Mouse (Mus musculus) CH12.LX (cell line): ENCODE data around the gene Fam160a1.

Experiments used
- CTCF ChIP-seq, 2 experiments: IDR thresholded peaks in 1 of 2; conservative IDR thresholded peaks in 1 of 2; 2 replicates each; pipeline ENCODE4 v1.5.1; 2011 to 2012; ENCODE audit warnings: low read depth in 2 of 2, low read length in 2 of 2, improper control_type of control experiment in 1 of 2, inconsistent platforms in 1 of 2, mild to moderate bottlenecking in 1 of 2, moderate library complexity in 1 of 2
- NELFE ChIP-seq: IDR thresholded peaks from 2 replicates; pipeline ENCODE4 v1.6.1; 2011; ENCODE audit warnings: low read depth, low read length, improper control_type of control experiment
- POLR2A ChIP-seq: IDR thresholded peaks from 2 replicates; pipeline ENCODE4 v1.6.1; 2011; ENCODE audit warnings: low read depth, mild to moderate bottlenecking, improper control_type of control experiment, low read length
- TBP ChIP-seq: conservative IDR thresholded peaks from 2 replicates; pipeline ENCODE4 v1.6.1; 2011; ENCODE audit warnings: low read depth, low read length, improper control_type of control experiment
- UBTF ChIP-seq: IDR thresholded peaks from 2 replicates; pipeline ENCODE4 v1.6.1; 2012; ENCODE audit warnings: low read depth, mild to moderate bottlenecking, inconsistent platforms, low read length, improper control_type of control experiment, moderate library complexity
- USF1 ChIP-seq: IDR thresholded peaks from 2 replicates; pipeline ENCODE4 v1.6.1; 2014; ENCODE audit warnings: low read depth, mild to moderate bottlenecking, inconsistent platforms, low read length, improper control_type of control experiment
- ZC3H11A ChIP-seq: IDR thresholded peaks from 2 replicates; pipeline ENCODE4 v1.6.1; 2012; ENCODE audit warnings: low read depth, mild to moderate bottlenecking, inconsistent platforms, low read length, improper control_type of control experiment
- ZMIZ1 ChIP-seq: IDR thresholded peaks from 2 replicates; pipeline ENCODE4 v1.6.1; 2012; ENCODE audit warnings: low read depth, mild to moderate bottlenecking, inconsistent platforms, low read length, improper control_type of control experiment

- no peak for TF ChIP-seq NELFE
- no peak for TF ChIP-seq TBP
- TF ChIP-seq POLR2A = no peak
- no peak for TF ChIP-seq UBTF
- no peak for TF ChIP-seq USF1
- TF ChIP-seq ZC3H11A = no peak
- TF ChIP-seq ZMIZ1 = no peak
- TF ChIP-seq CTCF (conservative IDR thresholded peaks at IDR 0.05 in 1 of 2, IDR thresholded peaks at IDR 0.05 in 1 of 2; ENCODE audit: low read depth in 2 of 2, low read length in 2 of 2) = no peak
These were observed 3.9 kb upstream of the Fam160a1 start for GRCm38 (mm10) chr3:85820839-85821548.
